Mouse (Mus musculus) hindbrain, embryonic 14.5 days (tissue): ENCODE results near the gene Ddias. TPM values are rescaled to one million over a fixed set of nuclear protein-coding genes. Genes with fewer than 3 reads are reported as not detected.

ENCODE experiments used
- ATAC-seq: fragments of 200-750 bp; cut with Nextera tagmentation; 2 replicates; pipeline ENCODE4 v1.8.0; 2017; ENCODE audit warnings: moderate number of reproducible peaks, mild to moderate bottlenecking, moderate TSS enrichment, moderate library complexity; ENCODE audit not compliant: low FRiP score
- DNase-seq: peaks from one replicate; pipeline ENCODE4 v3.0.0-alpha.2; 2015; ENCODE audit warnings: low spot score
- H3K27ac ChIP-seq: fragments of 300-500 bp; sonication (generic); 2 replicates; pipeline ENCODE4 v1.5.1; 2014; ENCODE audit warnings: mild to moderate bottlenecking, moderate library complexity
- H3K27me3 ChIP-seq: fragments of 300-500 bp; sonication (generic); 2 replicates; pipeline ENCODE4 v1.6.1; 2014; ENCODE audit warnings: mild to moderate bottlenecking, low read length, mixed read lengths; ENCODE audit not compliant: control insufficient read depth, insufficient read depth
- H3K36me3 ChIP-seq: fragments of 300-500 bp; sonication (generic); replicated peaks from 2 replicates; pipeline ENCODE4 v1.6.1; 2014; ENCODE audit not compliant: control insufficient read depth, insufficient read depth
- H3K4me1 ChIP-seq: fragments of 300-500 bp; sonication (generic); replicated peaks from 2 replicates; pipeline ENCODE4 v1.6.1; 2014; ENCODE audit warnings: antibody characterized with exemption, low read length, mixed read lengths; ENCODE audit not compliant: control insufficient read depth, insufficient read depth
- H3K4me2 ChIP-seq: fragments of 300-500 bp; sonication (generic); replicated peaks from 2 replicates; pipeline ENCODE4 v1.6.1; 2014; ENCODE audit warnings: mild to moderate bottlenecking, moderate library complexity
- H3K4me3 ChIP-seq: fragments of 300-500 bp; sonication (generic); replicated peaks from 2 replicates; pipeline ENCODE4 v1.5.1; 2014; ENCODE audit warnings: mild to moderate bottlenecking, low read length
- H3K9ac ChIP-seq: fragments of 300-500 bp; sonication (generic); 2 replicates; pipeline ENCODE4 v1.6.1; 2014
- H3K9me3 ChIP-seq: fragments of 300-500 bp; sonication (generic); 2 replicates; pipeline ENCODE4 v1.6.1; 2016; ENCODE audit warnings: low read length; ENCODE audit not compliant: control insufficient read depth
- WGBS: fragments of 180-500 bp; shearing (Covaris S2); extraction: QIAGEN DNeasy Blood & Tissue Kit; methylation state at CpG from one replicate; pipeline ENCODE4 v1.1.7; 2014; 5-methylcytosine and 5-hydroxymethylcytosine counted together
- polyA plus RNA-seq: library from polyadenylated mRNA; unstranded; fragments of >200 nt; fragmentation: Nextera tagmentation; extraction: Ambion mirVana; gene quantifications from 2 replicates; pipeline ENCODE4 v1.2.1, GENCODE M21; 2014

Ddias gene
- polyA plus RNA-seq, 1 experiment from 2014 or later: 5.0 TPM

DNA sequence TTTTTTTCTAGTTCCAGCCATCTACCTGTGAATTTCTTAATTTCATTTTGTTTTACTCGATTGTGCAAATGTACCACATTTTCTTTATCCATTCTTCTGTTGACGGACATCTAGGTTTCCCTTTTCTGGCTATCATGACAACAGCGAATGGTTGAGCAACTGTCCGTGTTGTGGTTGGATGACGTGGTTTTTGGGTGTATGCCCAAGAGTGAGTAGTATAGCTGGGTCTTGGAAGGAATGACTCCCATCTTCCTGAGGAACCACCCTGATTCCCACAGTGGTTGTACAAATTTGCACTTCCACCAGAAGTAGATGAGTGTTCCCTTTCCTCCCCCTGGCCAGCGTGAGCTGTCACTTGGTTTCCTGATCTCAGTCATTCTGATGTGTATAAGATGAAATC is 41.7 kb downstream of the Ddias start:
- ATAC-seq: no peak
- H3K36me3 ChIP-seq: peaks cover 21% of the 10 kb centered on the region
- WGBS: 95% methylated on average over 6 of the region's 6 CpGs

DNA sequence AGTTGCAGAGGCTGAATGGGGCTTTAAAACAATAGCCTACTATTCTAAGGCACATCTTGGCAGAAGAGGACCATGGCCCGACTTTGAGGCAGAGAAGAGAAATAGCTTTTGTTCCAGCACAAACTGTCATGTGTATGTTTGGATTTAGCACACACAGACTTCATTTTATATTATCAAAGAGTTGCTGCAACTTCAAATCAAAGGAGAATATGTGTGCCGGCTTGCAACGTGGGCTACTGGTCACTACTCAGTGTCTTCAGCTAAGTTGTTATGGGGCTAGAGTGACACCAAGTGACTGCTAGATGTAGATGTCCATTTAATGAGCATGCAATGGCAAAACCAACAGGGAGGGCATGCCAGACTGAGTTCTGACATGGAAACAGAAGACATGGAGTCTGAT is 46.1 kb downstream of the Ddias start:
- Histone ChIP-seq H3K9me3 (no peaks in the 10 kb centered on the region), H3K27ac (no peak overlapping the region), H3K36me3 (peaks cover 6% of the 10 kb centered on the region; the same call in 1 of the 2 replicates), H3K4me1 (no peaks in the 10 kb centered on the region), H3K4me2 (no peak overlapping the region), H3K9ac (no peak overlapping the region), H3K27me3 (no peaks in the 10 kb centered on the region), H3K4me3 (no peak overlapping the region)
- WGBS: 53% methylated on average over 3 of the region's 3 CpGs
- ATAC-seq (no peak), DNase-seq (no peak)

More for the DNA sequence above, 41.7 kb downstream of the Ddias start:
- DNase-seq: no peak
- no peak overlapping the region for H3K4me2 ChIP-seq
- no peaks in the 10 kb centered on the region for H3K27me3 ChIP-seq
- no peak overlapping the region for H3K27ac ChIP-seq
- no peaks in the 10 kb centered on the region for H3K9me3 ChIP-seq
- H3K4me3 ChIP-seq: no peak overlapping the region
- H3K9ac ChIP-seq: no peak overlapping the region
- no peaks in the 10 kb centered on the region for H3K4me1 ChIP-seq

- no peaks in the 10 kb centered on the region for H3K27me3 ChIP-seq
- no peak for ATAC-seq
- DNase-seq: no peak
- no peak overlapping the region for H3K9ac ChIP-seq
- no peaks in the 10 kb centered on the region for H3K4me1 ChIP-seq
- H3K4me2 ChIP-seq: no peak overlapping the region
- no peaks in the 10 kb centered on the region for H3K9me3 ChIP-seq
- H3K36me3 ChIP-seq: peaks cover 6% of the 10 kb centered on the region; the same call in 1 of the 2 replicates
- no peak overlapping the region for H3K4me3 ChIP-seq
- no peak overlapping the region for H3K27ac ChIP-seq
- 92% methylated on average over 3 of the region's 3 CpGs for WGBS
Observed at GRCm38 (mm10) chr7:92826248-92826647, 47.8 kb downstream of the Ddias start.

DNA sequence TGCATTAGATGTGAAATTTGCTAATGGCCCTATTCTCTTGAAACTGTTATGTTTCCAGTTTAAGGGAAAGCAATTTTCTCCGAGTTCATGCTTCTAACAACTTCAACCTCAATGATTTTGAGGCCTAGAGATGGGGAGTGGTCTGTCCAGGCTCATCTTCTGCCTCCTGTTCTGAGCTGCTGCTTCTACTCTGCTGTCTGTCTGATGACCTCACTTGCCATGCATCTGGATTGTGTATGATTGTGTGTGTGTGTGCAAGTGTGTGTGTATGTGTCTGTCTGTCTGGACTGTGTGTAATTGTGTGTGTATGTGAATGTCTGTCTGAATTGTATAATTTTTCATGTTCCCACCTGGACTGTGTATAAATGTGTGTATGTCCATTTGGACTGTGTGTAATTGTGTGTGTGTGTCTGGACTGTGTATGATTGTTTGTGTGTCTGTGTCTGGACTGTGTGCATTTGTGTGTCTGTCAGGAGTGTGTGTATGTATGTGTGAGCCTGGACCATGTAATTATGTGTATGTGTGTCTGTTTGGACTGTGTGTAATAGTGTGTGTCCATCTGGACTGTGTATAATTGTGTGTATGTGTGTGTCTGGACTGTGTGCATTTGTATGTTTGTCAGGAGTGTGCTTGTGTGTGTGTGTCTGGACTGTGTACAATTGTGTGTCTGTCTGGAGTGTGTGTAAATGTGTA is 51.5 kb downstream of the Ddias start:
- no peak overlapping the region for H3K4me3 ChIP-seq
- no peak overlapping the region for H3K4me2 ChIP-seq
- 74% methylated on average over 1 of the region's 1 CpGs for WGBS
- no peak overlapping the region for H3K9ac ChIP-seq
- ATAC-seq: peak; percentile 31; the same call in 1 of the 2 replicates
- H3K27me3 ChIP-seq: no peaks in the 10 kb centered on the region
- H3K36me3 ChIP-seq: no peaks in the 10 kb centered on the region
- DNase-seq: no peak
- H3K27ac ChIP-seq: no peak overlapping the region
- H3K4me1 ChIP-seq: no peaks in the 10 kb centered on the region
- no peaks in the 10 kb centered on the region for H3K9me3 ChIP-seq

- Histone ChIP-seq H3K4me1 (no peaks in the 10 kb centered on the region), H3K4me2 (no peak overlapping the region), H3K27ac (no peak overlapping the region), H3K9ac (no peak overlapping the region), H3K9me3 (no peaks in the 10 kb centered on the region), H3K36me3 (no peaks in the 10 kb centered on the region), H3K27me3 (no peaks in the 10 kb centered on the region), H3K4me3 (no peak overlapping the region)
- ATAC-seq (no peak), DNase-seq (no peak)
- 76% methylated on average over 4 of the region's 4 CpGs for WGBS
Observed at GRCm38 (mm10) chr7:92821871-92822270, 52.2 kb downstream of the Ddias start.

- H3K27me3 ChIP-seq: no peaks in the 10 kb centered on the region
- H3K9ac ChIP-seq: no peak overlapping the region
- no peaks in the 10 kb centered on the region for H3K36me3 ChIP-seq
- H3K9me3 ChIP-seq: no peaks in the 10 kb centered on the region
- H3K27ac ChIP-seq: no peak overlapping the region
- no peak for ATAC-seq
- no peak for DNase-seq
- 84% methylated on average over 7 of the region's 7 CpGs for WGBS
- no peak overlapping the region for H3K4me2 ChIP-seq
- no peaks in the 10 kb centered on the region for H3K4me1 ChIP-seq
- H3K4me3 ChIP-seq: no peak overlapping the region
Observed at GRCm38 (mm10) chr7:92820941-92821465, 53.0 kb downstream of the Ddias start.

GRCm38 (mm10) chr7:92820410-92820809 is 53.6 kb downstream of the Ddias start:
- no peaks in the 10 kb centered on the region for H3K4me1 ChIP-seq
- 83% methylated on average over 1 of the region's 1 CpGs for WGBS
- no peaks in the 10 kb centered on the region for H3K27me3 ChIP-seq
- H3K9me3 ChIP-seq: no peaks in the 10 kb centered on the region
- no peak overlapping the region for H3K27ac ChIP-seq
- no peak overlapping the region for H3K9ac ChIP-seq
- no peak overlapping the region for H3K4me2 ChIP-seq
- no peak overlapping the region for H3K4me3 ChIP-seq
- H3K36me3 ChIP-seq: no peaks in the 10 kb centered on the region
- ATAC-seq (no peak), DNase-seq (no peak)

DNA sequence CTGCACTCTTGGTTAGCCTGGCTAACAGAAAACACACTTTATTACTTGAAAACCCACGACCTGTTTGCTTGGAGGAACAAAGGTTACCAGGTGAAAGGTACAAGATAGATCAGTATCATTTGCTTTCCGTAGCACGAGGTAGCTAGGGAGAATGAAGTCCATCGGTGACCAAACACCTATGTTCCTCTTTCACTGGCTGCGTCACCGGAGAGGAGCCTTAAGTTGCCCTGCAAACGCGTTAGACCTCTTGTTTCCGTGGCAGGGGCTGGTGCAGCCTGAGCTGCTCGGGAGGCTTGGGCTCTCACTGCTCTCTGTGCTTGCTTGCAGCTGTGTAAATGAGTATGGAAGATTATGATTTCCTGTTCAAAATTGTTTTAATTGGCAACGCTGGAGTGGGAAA is 54.4 kb downstream of the Ddias start:
- Histone ChIP-seq H3K27ac (no peak overlapping the region), H3K36me3 (no peaks in the 10 kb centered on the region), H3K4me3 (no peak overlapping the region), H3K27me3 (no peaks in the 10 kb centered on the region), H3K4me2 (no peak overlapping the region), H3K4me1 (no peaks in the 10 kb centered on the region), H3K9ac (no peak overlapping the region), H3K9me3 (no peaks in the 10 kb centered on the region)
- DNase-seq (no peak), ATAC-seq (no peak)
- 88% methylated on average over 11 of the region's 11 CpGs for WGBS

- H3K4me1 ChIP-seq: no peaks in the 10 kb centered on the region
- no peak overlapping the region for H3K9ac ChIP-seq
- H3K27ac ChIP-seq: no peak overlapping the region
- no peaks in the 10 kb centered on the region for H3K27me3 ChIP-seq
- H3K9me3 ChIP-seq: no peaks in the 10 kb centered on the region
- no peaks in the 10 kb centered on the region for H3K36me3 ChIP-seq
- H3K4me3 ChIP-seq: no peak overlapping the region
- ATAC-seq: no peak
- no peak overlapping the region for H3K4me2 ChIP-seq
- no peak for DNase-seq
- WGBS: 93% methylated on average over 9 of the region's 9 CpGs
Observed at GRCm38 (mm10) chr7:92817886-92818285, 56.2 kb downstream of the Ddias start.
